Mouse (Mus musculus) liver, adult 2 months (tissue): Measurements from ENCODE around the gene Sugp1.

Experiments used
- CTCF ChIP-seq: fragments of 200-500 bp; IDR thresholded peaks from 2 replicates; pipeline ENCODE4 v1.5.1; 2011; ENCODE audit warnings: low read depth, low read length, control low read depth
- POLR2A ChIP-seq: fragments of 200-500 bp; IDR thresholded peaks from 2 replicates; pipeline ENCODE4 v1.6.1; 2011; ENCODE audit warnings: low read length, control low read depth; ENCODE audit not compliant: insufficient read depth; ENCODE audit errors: extremely low read depth

GRCm38 (mm10) chr8:70099276-70099675, 56.7 kb downstream of the Sugp1 start:
- TF ChIP-seq CTCF, result no peak
- TF ChIP-seq POLR2A, result no peak
